Mouse (Mus musculus) heart, postnatal 0 days (tissue): Measurements from ENCODE around the gene Mecom.

Source experiments
- CTCF ChIP-seq: IDR thresholded peaks from 2 replicates; pipeline ENCODE4 v1.5.1; 2016; ENCODE audit warnings: antibody characterized with exemption, control low read depth, low read depth
- EP300 ChIP-seq: IDR thresholded peaks from 2 replicates; pipeline ENCODE4 v1.6.1; 2016; ENCODE audit warnings: antibody characterized with exemption, low read depth

DNA sequence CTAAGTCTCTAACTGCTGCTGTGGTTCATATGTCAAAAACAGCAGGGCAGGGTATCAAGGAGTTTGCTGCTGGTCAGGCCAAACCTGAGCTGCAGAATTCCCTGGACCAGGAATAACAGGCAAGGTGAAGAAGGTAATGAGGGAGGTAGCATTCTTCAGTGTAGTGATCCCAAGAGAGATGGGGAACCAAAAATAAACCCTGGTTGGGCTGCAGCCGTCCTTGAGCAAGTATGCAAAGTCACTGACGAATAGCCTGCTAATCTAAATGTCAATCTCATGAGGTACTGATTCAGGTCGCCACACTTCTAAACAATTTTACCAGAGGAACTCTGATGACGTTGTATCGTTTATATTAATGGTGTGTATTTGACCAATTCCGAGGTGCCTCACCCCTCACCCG is 148.9 kb downstream of the Mecom start:
- no peak for TF ChIP-seq CTCF
- no peak for TF ChIP-seq EP300
